Mouse (Mus musculus) spleen, adult 18-20 months (tissue): ENCODE measurements around the gene Olfr183.
"Not testable (repeated sequence)": the region's sequence is repeated elsewhere in the genome, so short reads cannot be mapped to it uniquely, and the experiment has no call there.

ENCODE experiments used
- DNase-seq, 2 experiments: peaks; one replicate each; pipeline ENCODE4 v3.0.0; 2022; ENCODE audit warnings: mixed read lengths in 2 of 2

Gene Olfr183

DNA sequence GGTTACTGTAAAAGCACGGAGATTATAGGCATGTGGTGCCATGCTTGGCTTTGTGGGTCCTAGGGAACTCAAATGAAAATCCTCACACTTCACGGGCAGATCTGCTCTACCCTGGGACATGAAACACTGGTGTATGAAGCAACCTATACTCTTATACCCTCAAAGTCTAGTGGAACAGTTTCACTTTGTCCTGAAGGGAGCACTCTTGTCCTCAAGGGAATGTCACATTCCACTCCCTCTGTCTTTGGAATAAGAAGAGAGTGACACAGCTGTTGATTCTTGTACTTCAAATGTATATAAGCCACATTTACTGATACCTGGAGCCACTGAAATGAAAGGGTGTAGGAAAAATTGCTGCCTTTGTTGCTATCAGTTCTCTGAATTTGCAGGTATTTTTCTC, at the start of gene Olfr183:
TSS of gene Olfr183 (plus strand) at position 301 of the 400 bp plus-strand sequence.
- DNase-seq, result no peak

DNA sequence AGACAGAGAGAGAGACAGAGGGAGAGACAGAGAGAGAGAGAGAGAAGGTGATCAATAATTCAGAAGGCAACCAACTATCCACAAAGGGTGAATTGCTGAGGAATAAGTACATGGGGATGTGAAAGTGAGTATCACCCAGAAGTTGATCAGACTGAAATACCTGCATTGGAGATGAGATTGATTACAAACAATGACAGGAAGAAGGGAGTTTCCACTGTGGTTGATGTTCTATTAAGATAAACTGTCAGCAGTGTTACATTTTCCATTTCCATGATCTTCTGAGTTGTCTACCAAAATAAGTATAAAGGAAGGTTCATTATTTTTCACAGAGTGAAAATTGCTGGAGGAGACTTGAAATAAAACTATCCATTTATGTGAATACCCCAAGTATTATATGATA, 12.0 kb downstream of the Olfr183 start:
- no peak for DNase-seq

DNA sequence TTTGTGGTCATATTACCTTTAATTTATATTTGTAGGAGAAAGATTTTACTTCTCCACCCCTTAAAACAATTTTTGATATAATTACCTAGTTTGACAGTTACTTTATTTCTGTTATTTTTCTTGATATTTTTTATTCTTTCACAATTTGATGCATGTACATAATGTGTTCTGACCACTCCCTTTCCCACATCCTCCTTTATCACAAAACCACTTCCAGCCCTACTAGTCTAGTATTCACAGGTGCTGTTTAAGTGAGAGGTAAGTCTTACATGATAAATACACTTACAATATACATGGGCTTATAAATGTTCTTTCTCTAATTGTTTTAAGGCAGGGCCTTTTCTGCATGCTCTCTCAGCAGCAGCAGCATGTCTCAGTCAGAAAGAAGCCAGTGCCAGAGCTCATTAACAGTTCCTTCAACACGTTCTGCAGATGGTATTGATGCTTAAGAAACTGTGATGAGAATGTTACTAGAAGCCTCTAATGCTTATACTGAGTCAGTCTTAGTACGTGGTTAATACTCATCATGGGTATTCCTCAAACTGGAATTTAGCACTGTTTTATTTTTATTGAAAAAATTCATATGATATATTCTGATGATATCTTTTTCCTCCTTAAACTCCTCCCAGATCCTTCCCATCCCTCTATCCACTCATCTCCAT, 18.3 kb downstream of the Olfr183 start:
- no peak for DNase-seq

DNA sequence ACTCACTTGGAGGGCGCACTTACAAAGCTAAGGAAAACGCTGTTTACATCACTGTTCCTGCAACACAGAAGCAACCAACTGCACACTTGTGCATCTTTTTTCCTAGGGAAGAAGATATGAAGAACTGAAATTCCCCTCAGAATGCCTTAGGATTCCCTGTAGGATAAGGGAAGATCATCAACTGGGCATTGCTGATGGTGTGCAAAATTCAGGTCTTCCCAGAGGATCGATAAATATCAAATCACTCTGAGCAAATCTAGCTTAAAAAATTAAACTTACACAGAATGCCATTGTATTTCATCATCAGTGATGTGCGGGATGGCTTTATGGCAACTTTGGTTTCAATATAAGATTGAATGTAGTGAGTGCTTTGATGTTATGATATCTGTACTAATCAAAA, 35.0 kb downstream of the Olfr183 start, which contains the start of gene Olfr186:
TSS of gene Olfr186 (minus strand) at position 101 of the 400 bp plus-strand sequence.
- no peak for DNase-seq

DNA sequence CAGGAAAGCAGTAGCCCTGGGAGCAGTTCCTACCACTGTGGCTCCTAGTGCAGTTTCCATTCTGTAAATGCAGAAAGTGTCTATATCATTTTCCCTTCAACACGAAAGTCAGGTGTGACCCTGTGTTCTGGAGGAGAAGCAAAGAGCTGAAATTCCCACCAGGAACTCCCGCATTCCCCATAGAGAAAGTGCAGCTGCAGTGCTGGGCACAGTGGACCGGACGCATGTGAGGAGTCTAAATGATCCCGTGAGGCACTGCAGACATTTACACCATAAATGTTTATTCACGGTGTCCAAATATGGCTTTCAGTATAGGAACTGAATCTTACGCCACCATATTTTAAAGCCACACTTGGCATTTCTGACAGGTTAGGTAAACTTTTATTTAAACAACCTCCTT, 44.6 kb downstream of the Olfr183 start, which contains the start of gene Olfr187:
TSS of gene Olfr187 (minus strand) at position 58 of the 400 bp plus-strand sequence.
- no peak for DNase-seq

DNA sequence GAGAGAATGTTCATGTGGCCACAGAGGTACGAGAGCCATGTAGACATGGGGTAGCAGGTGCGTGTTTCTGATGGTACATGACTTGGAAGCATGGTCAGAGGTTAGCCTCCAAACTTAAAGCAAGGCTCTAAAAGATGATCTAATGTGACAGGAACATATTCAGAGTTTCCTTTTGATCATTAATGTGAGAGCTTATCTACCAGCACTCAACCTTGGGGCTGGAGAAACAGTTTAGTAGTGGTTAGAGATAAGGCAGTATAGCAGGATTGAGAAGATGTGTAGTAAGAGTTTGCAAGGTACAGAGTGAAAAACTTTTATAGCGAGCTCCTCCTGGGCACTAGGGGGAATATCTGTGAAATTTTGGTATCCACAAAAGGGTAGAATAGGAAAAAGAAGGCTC, 50.7 kb downstream of the Olfr183 start:
- DNase-seq, result no peak

DNA sequence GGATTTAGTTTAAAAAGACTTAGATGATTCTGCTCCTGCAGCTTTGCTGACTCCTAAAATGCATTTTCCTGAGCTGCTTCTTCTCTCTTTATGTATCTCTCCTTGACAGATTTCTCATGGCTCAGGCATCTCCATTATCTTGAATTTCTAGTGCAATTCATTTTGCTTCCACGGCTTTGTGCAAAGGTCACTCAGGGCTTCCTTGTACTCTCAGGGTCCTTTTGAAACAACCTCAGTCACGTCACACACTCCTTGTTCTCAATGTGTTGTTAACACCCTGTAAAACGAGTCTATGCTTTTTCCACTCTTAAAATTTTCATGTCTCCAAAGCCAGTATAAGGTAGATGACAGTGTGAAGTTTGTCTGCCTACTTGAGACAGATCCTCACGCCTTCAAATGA, 52.4 kb downstream of the Olfr183 start:
- no peak for DNase-seq

DNA sequence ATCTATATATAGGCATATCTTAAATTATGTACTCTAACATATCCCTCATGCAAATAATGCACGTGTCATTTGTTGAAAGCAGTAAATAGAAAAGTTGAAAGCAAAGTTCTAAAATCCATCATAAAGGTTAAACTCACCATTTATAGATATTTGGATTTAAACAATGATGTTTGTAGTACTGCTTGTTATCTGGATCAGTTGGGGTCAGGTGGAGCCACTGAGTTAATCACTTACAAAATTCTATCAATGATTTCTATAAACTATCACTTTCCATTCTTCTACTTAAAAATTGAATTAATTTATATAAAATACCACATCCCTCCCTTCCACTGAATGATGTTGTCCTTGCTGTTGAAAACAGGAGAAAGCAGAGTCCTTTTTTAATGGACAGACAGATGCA, 53.7 kb downstream of the Olfr183 start:
- no peak for DNase-seq

DNA sequence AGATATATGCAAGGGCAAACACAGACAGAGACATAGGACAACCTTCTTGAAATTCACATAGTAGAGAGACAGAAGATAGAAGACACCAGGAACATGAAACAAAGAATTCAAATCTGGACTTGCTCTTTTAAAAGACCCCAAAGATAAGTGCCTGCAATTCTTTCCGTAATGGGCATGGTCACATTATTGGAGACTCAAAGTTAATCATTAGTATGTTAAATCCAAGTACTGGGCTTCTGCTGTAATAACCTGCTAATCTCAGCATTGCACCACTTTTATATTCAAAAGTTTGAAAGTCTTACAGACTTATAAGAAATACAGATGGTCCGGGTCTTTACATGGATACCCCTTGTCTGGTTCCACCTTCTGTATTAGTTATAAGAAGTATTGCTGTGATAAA, 54.1 kb downstream of the Olfr183 start:
- not testable (repeated sequence) for DNase-seq
